Mouse (Mus musculus) kidney, postnatal 10 days (tissue): ENCODE results near the gene Bzw1.
A peak's percentile ranks its signal among the peaks of the same experiment; 100 is the strongest.
"Not testable (repeated sequence)": the region's sequence is repeated elsewhere in the genome, so short reads cannot be mapped to it uniquely, and the experiment has no call there.

ENCODE experiments used
- DNase-seq: peaks from one replicate; pipeline ENCODE4 v3.0.0; 2021; ENCODE audit warnings: mixed read lengths

The Bzw1 gene

GRCm38 (mm10) chr1:58392652-58393283 is at the start of gene Bzw1:
Gene Bzw1, plus strand, starts transcription at chr1:58392898.
- DNase-seq = peak; percentile 97

GRCm38 (mm10) chr1:58343861-58344260 is 48.8 kb upstream of the Bzw1 start:
- DNase-seq = no peak

GRCm38 (mm10) chr1:58344570-58344969 is 48.1 kb upstream of the Bzw1 start:
- DNase-seq = no peak

GRCm38 (mm10) chr1:58346159-58346558 is 46.5 kb upstream of the Bzw1 start:
- DNase-seq = no peak

- DNase-seq = no peak
Observed at GRCm38 (mm10) chr1:58348712-58349111, 44.0 kb upstream of the Bzw1 start.

GRCm38 (mm10) chr1:58353238-58353893 is 39.3 kb upstream of the Bzw1 start:
- DNase-seq = peak; percentile 57

GRCm38 (mm10) chr1:58358958-58359901 is 33.5 kb upstream of the Bzw1 start:
- DNase-seq = no peak

- no peak for DNase-seq
Observed at GRCm38 (mm10) chr1:58362296-58362695, 30.4 kb upstream of the Bzw1 start.

GRCm38 (mm10) chr1:58364551-58364950 is 28.1 kb upstream of the Bzw1 start:
- no peak for DNase-seq

GRCm38 (mm10) chr1:58365829-58366228 is 26.9 kb upstream of the Bzw1 start:
- no peak for DNase-seq

GRCm38 (mm10) chr1:58366737-58367471 is 25.8 kb upstream of the Bzw1 start:
- no peak for DNase-seq

GRCm38 (mm10) chr1:58369716-58370115 is 23.0 kb upstream of the Bzw1 start:
- DNase-seq = no peak

- not testable (repeated sequence) for DNase-seq
Observed at GRCm38 (mm10) chr1:58374266-58374665, 18.4 kb upstream of the Bzw1 start.

GRCm38 (mm10) chr1:58375574-58376147 is 17.0 kb upstream of the Bzw1 start:
- no peak for DNase-seq

- DNase-seq = no peak
Observed at GRCm38 (mm10) chr1:58382586-58383281, 10.0 kb upstream of the Bzw1 start.

- DNase-seq = no peak
Observed at GRCm38 (mm10) chr1:58391421-58392267, 1.1 kb upstream of the Bzw1 start.

- DNase-seq = no peak
Observed at GRCm38 (mm10) chr1:58392268-58392651, 438 bp upstream of the Bzw1 start.

- peak; percentile 68 for DNase-seq
Observed at GRCm38 (mm10) chr1:58393284-58394195, 842 bp downstream of the Bzw1 start.

- DNase-seq = no peak
Observed at GRCm38 (mm10) chr1:58395341-58395740, 2.6 kb downstream of the Bzw1 start.

GRCm38 (mm10) chr1:58396179-58396578 is 3.5 kb downstream of the Bzw1 start:
- no peak for DNase-seq
